Mouse (Mus musculus): ENCODE results near the gene Car3. TPM values are rescaled to one million over a fixed set of nuclear protein-coding genes. Genes with fewer than 3 reads are reported as not detected.

The Car3 gene
- total RNA-seq, 4 experiments from 2014 or later = 19.3 to 24.9 (median 23.7) TPM

DNA sequence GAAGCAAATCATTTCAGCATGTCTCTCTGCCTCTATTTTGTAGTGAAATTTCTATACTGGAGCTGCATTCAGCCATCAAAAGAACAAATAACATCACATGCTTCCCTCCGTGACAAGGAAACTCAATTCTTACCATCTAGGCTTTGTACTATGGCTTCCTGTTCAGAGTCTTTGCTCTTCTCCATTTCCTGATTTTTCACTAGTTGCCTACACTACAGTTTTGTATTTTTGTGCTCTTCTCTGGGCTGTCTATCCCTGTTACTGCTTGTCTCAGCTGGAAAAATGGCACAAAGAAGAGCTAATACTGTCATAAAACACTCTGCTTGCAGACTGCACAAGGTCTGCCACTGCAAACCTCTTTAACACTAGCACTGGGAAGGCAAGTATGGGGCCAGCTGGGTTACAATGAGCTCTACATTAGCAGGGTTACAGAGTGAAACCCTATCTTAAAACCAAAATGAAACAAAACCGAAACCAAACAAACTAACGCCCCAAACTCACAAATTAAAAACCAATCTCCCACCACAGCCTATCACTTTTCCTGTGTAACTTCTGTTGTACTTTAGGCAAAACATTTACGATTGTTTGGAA lies 48.8 kb downstream of the Car3 start:
- no peak for DNase-seq (ENCODE audit: low spot score)

GRCm38 (mm10) chr3:14913774-14914173 lies 50.5 kb downstream of the Car3 start:
- no peak for DNase-seq (ENCODE audit: low spot score)

- no peak for DNase-seq (ENCODE audit: low spot score)
Observed at GRCm38 (mm10) chr3:14915355-14915754, 52.0 kb downstream of the Car3 start.

DNA sequence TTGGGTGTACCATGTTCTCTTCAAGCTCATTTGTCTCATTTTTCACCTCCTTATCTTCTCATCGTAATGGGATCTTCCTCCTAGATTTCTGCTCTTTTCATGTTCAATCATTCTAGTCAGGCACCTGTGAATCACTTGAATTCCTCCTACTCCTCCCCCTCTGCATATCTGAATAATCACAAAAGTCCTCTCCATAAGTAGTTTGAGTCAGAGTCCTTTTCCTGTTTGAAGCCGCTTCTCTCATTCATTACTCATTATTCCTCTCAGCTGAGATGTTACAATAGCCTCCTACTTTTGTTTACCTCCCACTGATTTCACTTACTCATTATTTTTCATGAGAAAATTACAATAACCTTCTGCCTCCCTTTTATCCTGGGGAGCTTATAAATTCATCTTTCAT lies 53.9 kb downstream of the Car3 start:
- no peak for DNase-seq (ENCODE audit: low spot score)

Other genes with a start within 250 kb of the Car3 start
- gene Car13, start 221.8 kb upstream of the Car3 start, total RNA-seq (2022) = 1 to 10 TPM in 1 of 4 experiments, under 1 TPM in 3; 0.54 to 1.0 (median 0.74) TPM
- gene Car1, start 55.1 kb upstream of the Car3 start, total RNA-seq (2022) = not detected
- 1 to 10 TPM; 6.0 to 7.2 (median 7.0) TPM for gene Car2, start 22.8 kb downstream of the Car3 start, total RNA-seq (2022)

Data from heart, adult 8-10 months (tissue).